Comparison of ENCODE assay signal across 8 mouse cellular contexts in the genomic region with DNA sequence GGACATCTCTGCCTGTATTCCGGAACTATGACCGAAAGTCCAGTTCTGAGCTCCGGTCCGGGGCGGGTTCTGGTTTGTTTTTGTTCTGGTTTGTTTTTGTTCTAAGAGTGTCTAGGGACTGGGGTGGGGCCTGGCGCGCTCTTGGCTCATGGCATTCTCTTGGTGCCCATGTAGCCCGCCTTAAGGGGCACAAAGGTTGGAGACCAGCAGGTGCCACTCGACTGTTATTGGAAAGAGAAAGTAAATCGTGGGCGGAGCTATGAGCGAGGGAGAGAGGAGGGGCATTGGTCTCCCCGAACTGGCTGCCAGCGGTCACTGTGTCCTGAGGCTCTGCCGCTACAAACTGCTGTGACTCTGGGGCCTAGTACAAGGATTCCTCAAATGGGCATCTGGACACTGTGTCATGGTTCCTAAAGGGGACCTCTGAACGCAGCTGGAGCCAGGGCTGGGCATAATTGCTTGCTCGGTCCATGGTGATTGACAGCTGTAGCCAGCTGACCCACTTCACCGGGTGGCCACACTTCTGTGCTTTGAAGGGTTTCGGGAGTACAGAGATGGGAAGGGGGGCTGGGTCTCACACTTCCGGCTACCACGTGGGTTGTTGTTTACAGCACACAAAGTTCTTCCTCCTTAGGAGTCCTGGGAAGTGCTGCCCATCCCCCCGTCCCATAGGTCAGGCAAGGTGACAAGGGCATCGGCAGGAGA. TPM values are rescaled to one million over a fixed set of nuclear protein-coding genes. Genes with fewer than 3 reads are reported as not detected.
DNase-seq lines count a peak whose midpoint lies in the region; ATAC-seq and TF ChIP-seq lines count a peak whose summit lies in the region.

No protein-coding gene starts in this region.

- no peak for TF ChIP-seq CTCF in hindbrain, postnatal 0 days (IDR thresholded peaks at IDR 0.05; ENCODE audit: low read depth)

- peak; percentile 43 for TF ChIP-seq POLR2A in myocyte (IDR thresholded peaks at IDR 0.05; ENCODE audit: insufficient read length, low read depth)

- H3K4me2 ChIP-seq in hindbrain, postnatal 0 days (ENCODE audit: low read depth, low read length) = peak overlapping the region; percentile 98
- peak overlapping the region; percentile 100 for H3K4me2 ChIP-seq in liver, embryonic 13.5 days
- H3K4me2 ChIP-seq in myocyte (ENCODE audit: low read depth) = peak overlapping the region; percentile 71

- 0 out of 2 replicates have a peak, but pooled peaks cover 8% of the 10 kb centered on the region for H3K4me1 ChIP-seq in hindbrain, postnatal 0 days (ENCODE audit: insufficient read depth, low read length)
- H3K4me1 ChIP-seq in liver, embryonic 13.5 days (replicated peaks) = peaks cover 52% of the 10 kb centered on the region

- peak overlapping the region; percentile 80 for H3K4me3 ChIP-seq in hindbrain, postnatal 0 days (ENCODE audit: low read length)
- peak overlapping the region; percentile 84 for H3K4me3 ChIP-seq in liver, embryonic 13.5 days (replicated peaks)
- H3K4me3 ChIP-seq in myocyte = peak overlapping the region; percentile 67

- peak overlapping the region; percentile 84 for H3K27ac ChIP-seq in hindbrain, postnatal 0 days
- peak overlapping the region; percentile 91 for H3K27ac ChIP-seq in liver, embryonic 13.5 days

- H3K9me3 ChIP-seq in hindbrain, postnatal 0 days (ENCODE audit: low read length) = no peaks in the 10 kb centered on the region
- no peaks in the 10 kb centered on the region for H3K9me3 ChIP-seq in liver, embryonic 13.5 days (replicated peaks)

- H3K36me3 ChIP-seq in hindbrain, postnatal 0 days (ENCODE audit: insufficient read depth, low read length) = peaks cover 19% of the 10 kb centered on the region
- H3K36me3 ChIP-seq in liver, embryonic 13.5 days = peaks cover 16% of the 10 kb centered on the region
- peaks cover 9% of the 10 kb centered on the region for H3K36me3 ChIP-seq in myocyte (ENCODE audit: control insufficient read depth, insufficient read depth)

- H3K9ac ChIP-seq in hindbrain, postnatal 0 days (replicated peaks; ENCODE audit: low read length) = peak overlapping the region; percentile 72
- peak overlapping the region; percentile 84 for H3K9ac ChIP-seq in liver, embryonic 13.5 days

- ATAC-seq in hindbrain, postnatal 0 days = peak; percentile 39
- ATAC-seq in liver, embryonic 13.5 days (ENCODE audit: low read depth) = peak; percentile 13

- no peaks in the 10 kb centered on the region for H3K79me2 ChIP-seq in myocyte (ENCODE audit: control insufficient read depth, insufficient read depth)

- 2% methylated on average over 23 of the region's 23 CpGs for WGBS in hindbrain, postnatal 0 days
- WGBS in liver, embryonic 13.5 days (ENCODE audit: insufficient replicate concordance) = 2% methylated on average over 23 of the region's 23 CpGs

- peaks cover 2% of the 10 kb centered on the region for H3K27me3 ChIP-seq in hindbrain, postnatal 0 days (ENCODE audit: insufficient read depth, low read length)
- H3K27me3 ChIP-seq in liver, embryonic 13.5 days = peaks cover 22% of the 10 kb centered on the region
- no peaks in the 10 kb centered on the region for H3K27me3 ChIP-seq in myocyte (ENCODE audit: control insufficient read depth, insufficient read depth, insufficient read length)

- DNase-seq in right cerebral cortex, postnatal 25 days = peak; percentile 49
- DNase-seq in right cerebral cortex, postnatal 14 days = no peak
- peak; percentile 84 for DNase-seq in cerebellum, adult 9-10 months
- DNase-seq in gastrocnemius, postnatal 10 days = peak; percentile 56
- peak; percentile 64 for DNase-seq in hindbrain, postnatal 0 days (ENCODE audit: low spot score)
- DNase-seq in liver, embryonic 13.5 days = peak; percentile 67
- peak; percentile 43 to 55 for DNase-seq in thymus, postnatal 36 days

- H3ac ChIP-seq in myocyte (ENCODE audit: control insufficient read depth, insufficient read length) = peak overlapping the region; percentile 27

TF ChIP-seq in myocyte, 11 proteins besides CTCF, POLR2A, EP300 and RAD21:
- TF ChIP-seq MYOG (IDR thresholded peaks at IDR 0.05; ENCODE audit: control insufficient read depth in 1 of 3, insufficient read depth in 1 of 3, insufficient read length in 2 of 3, low read depth in 2 of 3) (peak in 1 of 3 experiments; percentile 5), MYOD1 (IDR thresholded peaks at IDR 0.05; ENCODE audit: control insufficient read depth in 1 of 3, insufficient read length in 2 of 3, low read depth in 2 of 3) (peak in 1 of 3 experiments; percentile 49), E2F4 (IDR thresholded peaks at IDR 0.05; ENCODE audit: insufficient read depth) (no peak)

RNA-seq across cellular contexts. Expression of gene Pnpla2, which starts 0.8 kb away (rescaled TPM):
- 100 to 1,000 TPM; 119 to 151 TPM for total RNA-seq in gastrocnemius, postnatal 10 days (2021)
- total RNA-seq in hindbrain, postnatal 0 days (2014; rRNA removed) = 8.5 and 10.0 TPM in 2 replicates
- polyA plus RNA-seq in hindbrain, postnatal 0 days (2015; fragmentation: Nextera tagmentation; extraction: Ambion mirVana) = 20.0 and 22.4 TPM in 2 replicates
- 11.9 and 13.8 TPM in 2 replicates for polyA plus RNA-seq in liver, embryonic 13.5 days (2015; fragmentation: Nextera tagmentation; extraction: Ambion mirVana)
- polyA plus RNA-seq in myocyte (2012; fragmentation: generic; extraction: Trizol) = 50.5 TPM

RNA-seq across cellular contexts. Expression of gene Cracr2b, which starts 5.1 kb away (rescaled TPM):
- total RNA-seq in gastrocnemius, postnatal 10 days (2021) = 1 to 10 TPM; 8.6 to 9.9 TPM
- 2.1 and 5.0 TPM in 2 replicates for total RNA-seq in hindbrain, postnatal 0 days (2014; rRNA removed)
- polyA plus RNA-seq in hindbrain, postnatal 0 days (2015; fragmentation: Nextera tagmentation; extraction: Ambion mirVana) = 6.7 and 9.1 TPM in 2 replicates
- polyA plus RNA-seq in liver, embryonic 13.5 days (2015; fragmentation: Nextera tagmentation; extraction: Ambion mirVana) = 3.6 and 4.0 TPM in 2 replicates
- 2.4 TPM for polyA plus RNA-seq in myocyte (2012; fragmentation: generic; extraction: Trizol)

RNA-seq across cellular contexts. Expression of gene Rplp2, which starts 8.6 kb away (rescaled TPM):
- total RNA-seq in gastrocnemius, postnatal 10 days (2021) = 1,000 to 10,000 TPM in 1 of 2 experiments, 100 to 1,000 TPM in 1; 886 to 1,008 TPM
- total RNA-seq in hindbrain, postnatal 0 days (2014; rRNA removed) = 179 and 249 TPM in 2 replicates
- polyA plus RNA-seq in hindbrain, postnatal 0 days (2015; fragmentation: Nextera tagmentation; extraction: Ambion mirVana) = 839 and 863 TPM in 2 replicates
- 1,223 and 1,240 TPM in 2 replicates for polyA plus RNA-seq in liver, embryonic 13.5 days (2015; fragmentation: Nextera tagmentation; extraction: Ambion mirVana)
- 5,265 TPM for polyA plus RNA-seq in myocyte (2012; fragmentation: generic; extraction: Trizol)

RNA-seq across cellular contexts. Expression of gene Cd151, which starts 11.4 kb away (rescaled TPM):
- 10 to 100 TPM; 77.7 to 88.5 TPM for total RNA-seq in gastrocnemius, postnatal 10 days (2021)
- total RNA-seq in hindbrain, postnatal 0 days (2014; rRNA removed) = 62.6 and 79.4 TPM in 2 replicates
- 16.1 and 18.5 TPM in 2 replicates for polyA plus RNA-seq in hindbrain, postnatal 0 days (2015; fragmentation: Nextera tagmentation; extraction: Ambion mirVana)
- 4.1 and 5.0 TPM in 2 replicates for polyA plus RNA-seq in liver, embryonic 13.5 days (2015; fragmentation: Nextera tagmentation; extraction: Ambion mirVana)
- polyA plus RNA-seq in myocyte (2012; fragmentation: generic; extraction: Trizol) = 267 TPM

RNA-seq across cellular contexts. Expression of gene Pidd1, which starts 11.9 kb away (rescaled TPM):
- 1 to 10 TPM; 2.4 to 3.2 TPM for total RNA-seq in gastrocnemius, postnatal 10 days (2021)
- 3.6 and 4.6 TPM in 2 replicates for total RNA-seq in hindbrain, postnatal 0 days (2014; rRNA removed)
- polyA plus RNA-seq in hindbrain, postnatal 0 days (2015; fragmentation: Nextera tagmentation; extraction: Ambion mirVana) = 2.4 and 2.5 TPM in 2 replicates
- 10.9 and 11.4 TPM in 2 replicates for polyA plus RNA-seq in liver, embryonic 13.5 days (2015; fragmentation: Nextera tagmentation; extraction: Ambion mirVana)
- 1.9 TPM for polyA plus RNA-seq in myocyte (2012; fragmentation: generic; extraction: Trizol)
